Mouse (Mus musculus) limb, embryonic 10.5 days (tissue): ENCODE measurements around the gene Tsfm. TPM values are rescaled to one million over a fixed set of nuclear protein-coding genes. Genes with fewer than 3 reads are reported as not detected.

Experiments
- DNase-seq: peaks from one replicate; pipeline ENCODE4 v3.0.0-alpha.2; 2017; ENCODE audit warnings: low spot score
- H3K27ac ChIP-seq: fragments of 300-500 bp; sonication (generic); 2 replicates; pipeline ENCODE4 v1.5.1; 2016; ENCODE audit warnings: mild to moderate bottlenecking
- H3K27me3 ChIP-seq: fragments of 300-500 bp; sonication (generic); 2 replicates; pipeline ENCODE4 v1.6.1; 2016; ENCODE audit warnings: low read depth, mild to moderate bottlenecking; ENCODE audit not compliant: poor library complexity, severe bottlenecking
- H3K36me3 ChIP-seq: fragments of 300-500 bp; sonication (generic); 2 replicates; pipeline ENCODE4 v1.6.1; 2016; ENCODE audit warnings: mild to moderate bottlenecking, moderate library complexity
- H3K4me1 ChIP-seq: fragments of 300-500 bp; sonication (generic); 2 replicates; pipeline ENCODE4 v1.6.1; 2016
- H3K4me3 ChIP-seq: fragments of 300-500 bp; sonication (generic); 2 replicates; pipeline ENCODE4 v1.5.1; 2016; ENCODE audit warnings: mild to moderate bottlenecking, moderate library complexity
- H3K9me3 ChIP-seq: fragments of 300-500 bp; sonication (generic); replicated peaks from 2 replicates; pipeline ENCODE4 v1.6.1; 2016; ENCODE audit warnings: mild to moderate bottlenecking
- WGBS: fragments of 180-500 bp; shearing (Covaris S2); methylation state at CpG from one replicate; pipeline ENCODE4 v1.1.7; 2016; 5-methylcytosine and 5-hydroxymethylcytosine counted together
- polyA plus RNA-seq: library from polyadenylated mRNA; unstranded; fragments of >200 nt; fragmentation: Nextera tagmentation; extraction: Ambion mirVana; gene quantifications from 2 replicates; pipeline ENCODE4 v1.2.1, GENCODE M21; 2016

The Tsfm gene
- polyA plus RNA-seq, 1 experiment from 2014 or later = 109 TPM

- DNase-seq = peak; percentile 71
- peaks cover 64% of the 10 kb centered on the region for H3K27me3 ChIP-seq
- H3K4me3 ChIP-seq = peak within 1 kb of the TSS; percentile 80
- H3K9me3 ChIP-seq = no peaks in the 10 kb centered on the region
- WGBS = 1% methylated on average over 69 of the region's 72 CpGs
- peaks cover 43% of the 10 kb centered on the region for H3K4me1 ChIP-seq
- H3K36me3 ChIP-seq = peaks cover 30% of the 10 kb centered on the region
- peak within 1 kb of the TSS; percentile 83 for H3K27ac ChIP-seq
Measured at GRCm38 (mm10) chr10:127059968-127060916, 29.6 kb upstream of the Tsfm start, which contains the start of gene March9. Gene March9, minus strand, starts transcription at chr10:127060184.

- Histone ChIP-seq H3K36me3 (peaks cover 21% of the 10 kb centered on the region), H3K4me3 (peak overlapping the region; percentile 80), H3K4me1 (peaks cover 35% of the 10 kb centered on the region), H3K27ac (peak overlapping the region; percentile 83), H3K9me3 (no peaks in the 10 kb centered on the region), H3K27me3 (peaks cover 64% of the 10 kb centered on the region)
- under 1% methylated on average over 88 of the region's 92 CpGs for WGBS
- peak; percentile 64 for DNase-seq
Measured at GRCm38 (mm10) chr10:127059174-127059967, 28.7 kb upstream of the Tsfm start.

- no peaks in the 10 kb centered on the region for H3K9me3 ChIP-seq
- peaks cover 68% of the 10 kb centered on the region for H3K27me3 ChIP-seq
- no peak overlapping the region for H3K27ac ChIP-seq
- H3K36me3 ChIP-seq = peaks cover 18% of the 10 kb centered on the region
- no peak for DNase-seq
- peak overlapping the region; percentile 80 for H3K4me3 ChIP-seq
- H3K4me1 ChIP-seq = peaks cover 35% of the 10 kb centered on the region
- 16% methylated on average over 8 of the region's 8 CpGs for WGBS
Measured at GRCm38 (mm10) chr10:127058708-127059107, 28.1 kb upstream of the Tsfm start.

GRCm38 (mm10) chr10:127058161-127058560 lies 27.5 kb upstream of the Tsfm start:
- peaks cover 18% of the 10 kb centered on the region for H3K36me3 ChIP-seq
- H3K4me1 ChIP-seq = peaks cover 35% of the 10 kb centered on the region
- WGBS = under 1% methylated on average over 9 of the region's 9 CpGs
- no peaks in the 10 kb centered on the region for H3K9me3 ChIP-seq
- H3K4me3 ChIP-seq = peak overlapping the region; percentile 80
- no peak overlapping the region for H3K27ac ChIP-seq
- H3K27me3 ChIP-seq = peaks cover 72% of the 10 kb centered on the region
- DNase-seq = peak; percentile 86

GRCm38 (mm10) chr10:127056490-127056889 lies 25.9 kb upstream of the Tsfm start:
- no peak overlapping the region for H3K27ac ChIP-seq
- H3K27me3 ChIP-seq = peaks cover 77% of the 10 kb centered on the region
- H3K4me1 ChIP-seq = peaks cover 29% of the 10 kb centered on the region
- no peaks in the 10 kb centered on the region for H3K9me3 ChIP-seq
- H3K4me3 ChIP-seq = no peak overlapping the region
- DNase-seq = no peak
- WGBS = 85% methylated on average over 20 of the region's 20 CpGs
- H3K36me3 ChIP-seq = peaks cover 18% of the 10 kb centered on the region

- no peak for DNase-seq
- Histone ChIP-seq H3K4me3 (no peak overlapping the region), H3K4me1 (peaks cover 37% of the 10 kb centered on the region), H3K27me3 (peaks cover 77% of the 10 kb centered on the region), H3K9me3 (no peaks in the 10 kb centered on the region), H3K36me3 (peaks cover 18% of the 10 kb centered on the region), H3K27ac (no peak overlapping the region)
- 88% methylated on average over 8 of the region's 8 CpGs for WGBS
Measured at GRCm38 (mm10) chr10:127055406-127055805, 24.8 kb upstream of the Tsfm start.

- peak; percentile 69 for DNase-seq
- Histone ChIP-seq H3K27me3 (peaks cover 77% of the 10 kb centered on the region), H3K27ac (no peak overlapping the region), H3K9me3 (no peaks in the 10 kb centered on the region), H3K4me3 (no peak overlapping the region), H3K4me1 (peaks cover 37% of the 10 kb centered on the region), H3K36me3 (peaks cover 18% of the 10 kb centered on the region)
- WGBS = 56% methylated on average over 4 of the region's 4 CpGs
Measured at GRCm38 (mm10) chr10:127054646-127055045, 24.0 kb upstream of the Tsfm start.

GRCm38 (mm10) chr10:127050119-127050474 lies 19.5 kb upstream of the Tsfm start:
- peaks cover 72% of the 10 kb centered on the region for H3K27me3 ChIP-seq
- H3K4me1 ChIP-seq = peaks cover 28% of the 10 kb centered on the region
- H3K36me3 ChIP-seq = peaks cover 20% of the 10 kb centered on the region
- DNase-seq = no peak
- no peak overlapping the region for H3K27ac ChIP-seq
- H3K4me3 ChIP-seq = peak overlapping the region; percentile 14; the same call in 1 of the 2 replicates
- no peaks in the 10 kb centered on the region for H3K9me3 ChIP-seq
- 27% methylated on average over 10 of the region's 10 CpGs for whole genome bisulfite sequencing

- H3K9me3 ChIP-seq = no peaks in the 10 kb centered on the region
- peaks cover 72% of the 10 kb centered on the region for H3K27me3 ChIP-seq
- peak; percentile 48 for DNase-seq
- no peak overlapping the region for H3K27ac ChIP-seq
- H3K4me3 ChIP-seq = peak overlapping the region; percentile 14
- 4% methylated on average over 29 of the region's 29 CpGs for WGBS
- H3K4me1 ChIP-seq = peaks cover 28% of the 10 kb centered on the region
- peaks cover 25% of the 10 kb centered on the region for H3K36me3 ChIP-seq
Measured at GRCm38 (mm10) chr10:127049395-127050118, 18.9 kb upstream of the Tsfm start.

- Histone ChIP-seq H3K27ac (no peak overlapping the region), H3K36me3 (peaks cover 31% of the 10 kb centered on the region), H3K27me3 (peaks cover 68% of the 10 kb centered on the region), H3K4me1 (peaks cover 28% of the 10 kb centered on the region), H3K9me3 (no peaks in the 10 kb centered on the region), H3K4me3 (peak overlapping the region; percentile 14; the same call in 1 of the 2 replicates)
- no peak for DNase-seq
- 4% methylated on average over 35 of the region's 35 CpGs for WGBS
Measured at GRCm38 (mm10) chr10:127048608-127049394, 18.2 kb upstream of the Tsfm start.

GRCm38 (mm10) chr10:127047954-127048353 lies 17.3 kb upstream of the Tsfm start, which contains the start of gene Cyp27b1:
Gene Cyp27b1, plus strand, starts transcription at chr10:127048250.
- DNase-seq = no peak
- no peaks in the 10 kb centered on the region for H3K9me3 ChIP-seq
- H3K4me3 ChIP-seq = peak within 1 kb of the TSS; percentile 14; the same call in 1 of the 2 replicates
- H3K27me3 ChIP-seq = peaks cover 64% of the 10 kb centered on the region
- peaks cover 33% of the 10 kb centered on the region for H3K4me1 ChIP-seq
- H3K36me3 ChIP-seq = peaks cover 39% of the 10 kb centered on the region
- 31% methylated on average over 5 of the region's 5 CpGs for WGBS
- no peak within 1 kb of the TSS for H3K27ac ChIP-seq
